Mouse (Mus musculus) ES-E14 (cell line): ENCODE results near the gene Fgf3. TPM values are rescaled to one million over a fixed set of nuclear protein-coding genes. Genes with fewer than 3 reads are reported as not detected.
"Not testable (repeated sequence)": the region's sequence is repeated elsewhere in the genome, so short reads cannot be mapped to it uniquely, and the experiment has no call there.

Experiments used
- DNase-seq: peaks from one replicate; pipeline ENCODE4 v3.0.0-alpha.2; 2013; ENCODE audit warnings: low read depth, low spot score
- H3K27ac ChIP-seq: 2 replicates; pipeline ENCODE4 v1.5.1; 2012; ENCODE audit warnings: low read depth, mild to moderate bottlenecking, low read length, moderate library complexity, mixed read lengths; ENCODE audit not compliant: poor library complexity, insufficient read depth, severe bottlenecking
- H3K36me3 ChIP-seq: 2 replicates; pipeline ENCODE4 v1.6.1; 2012; ENCODE audit warnings: mild to moderate bottlenecking, low read length, moderate library complexity, mixed read lengths; ENCODE audit not compliant: control insufficient read depth, poor library complexity, insufficient read depth, severe bottlenecking
- H3K4me1 ChIP-seq, 2 experiments: fragments of 150-350 bp in 1 of 2; sonication (generic) in 1 of 2; 2 replicates each; pipeline ENCODE4 v1.6.1; 2012; ENCODE audit warnings: low read length in 2 of 2, mild to moderate bottlenecking in 1 of 2, mixed read lengths in 1 of 2; ENCODE audit not compliant: control insufficient read depth in 2 of 2, insufficient read depth in 2 of 2, poor library complexity in 1 of 2
- H3K4me3 ChIP-seq, 2 experiments: fragments of 150-350 bp in 1 of 2; sonication (generic) in 1 of 2; 2 replicates each; pipeline ENCODE4 v1.5.1; 2012; ENCODE audit warnings: low read length in 2 of 2, low read depth in 1 of 2, mild to moderate bottlenecking in 1 of 2, mixed read lengths in 1 of 2; ENCODE audit not compliant: insufficient read depth in 1 of 2, poor library complexity in 1 of 2, severe bottlenecking in 1 of 2
- H3K9ac ChIP-seq: 2 replicates; pipeline ENCODE4 v1.6.1; 2012; ENCODE audit warnings: low read depth, mild to moderate bottlenecking, low read length, mixed read lengths; ENCODE audit not compliant: poor library complexity, insufficient read depth, severe bottlenecking
- H3K9me3 ChIP-seq: fragments of 150-350 bp; sonication (generic); 2 replicates; pipeline ENCODE4 v1.6.1; 2012; ENCODE audit warnings: low read depth, mild to moderate bottlenecking, low read length; ENCODE audit not compliant: control insufficient read depth, insufficient read depth
- CHD2 ChIP-seq: IDR thresholded peaks from 2 replicates; pipeline ENCODE4 v1.6.1; 2014; ENCODE audit warnings: mild to moderate bottlenecking, low read depth, low read length, inconsistent platforms
- HCFC1 ChIP-seq: IDR thresholded peaks from 2 replicates; pipeline ENCODE4 v1.6.1; 2012; ENCODE audit warnings: low read length, inconsistent platforms, borderline replicate concordance; ENCODE audit not compliant: insufficient read depth
- MAFK ChIP-seq: IDR thresholded peaks from 2 replicates; pipeline ENCODE4 v1.6.1; 2014; ENCODE audit warnings: mild to moderate bottlenecking, low read depth, low read length, inconsistent platforms; ENCODE audit not compliant: insufficient read depth
- ZC3H11A ChIP-seq: IDR thresholded peaks from 2 replicates; pipeline ENCODE4 v1.6.1; 2012; ENCODE audit warnings: low read depth, mild to moderate bottlenecking, inconsistent platforms, low read length, borderline replicate concordance
- ZNF384 ChIP-seq: IDR thresholded peaks from 2 replicates; pipeline ENCODE4 v1.6.1; 2012; ENCODE audit warnings: low read depth, low read length, inconsistent platforms
- in situ Hi-C, 2 experiments: fragments of 600-800 bp; cut with MboI; formaldehyde crosslinking; loops; one replicate each; pipeline ENCODE4 v1.15.1; 2025; ENCODE audit warnings: low sequenced_read_pairs in 2 of 2, inconsistent platforms in 1 of 2; ENCODE audit not compliant: unreplicated experiment in 2 of 2
- total RNA-seq: library from RNA; depleted of rRNA; stranded (reverse); fragments of 300-350 nt; gene quantifications from 2 replicates; pipeline ENCODE4 v1.2.3, GENCODE M21; 2012; rRNA removed

Gene Fgf3
- total RNA-seq, 1 experiment = 2.4 TPM

- H3K36me3 ChIP-seq = no peaks in the 10 kb centered on the region
- H3K4me1 ChIP-seq = peaks cover 7 to 8% of the 10 kb centered on the region in 2 experiments
- peak overlapping the region in 1 of 2 experiments; percentile 27; a peak in 1 of 4 replicates for H3K4me3 ChIP-seq
- in situ Hi-C loops = no loop called here
- DNase-seq = peak; percentile 75
- no peak overlapping the region for H3K9ac ChIP-seq
- no peaks in the 10 kb centered on the region for H3K9me3 ChIP-seq
- peak overlapping the region; percentile 7; the same call in 1 of the 2 replicates for H3K27ac ChIP-seq
- 0 out of 2 replicates have a peak, but pooled peaks have one; percentile 26 for TF ChIP-seq ZNF384
- no peak for TF ChIP-seq ZC3H11A
Measured at GRCm38 (mm10) chr7:144888564-144889299, 50.8 kb downstream of the Fgf3 start.

GRCm38 (mm10) chr7:144890661-144891060 is 52.8 kb downstream of the Fgf3 start:
- not testable (repeated sequence) for H3K27ac ChIP-seq, H3K4me1 ChIP-seq, H3K9me3 ChIP-seq, H3K4me3 ChIP-seq, DNase-seq, H3K36me3 ChIP-seq, H3K9ac ChIP-seq
- in situ Hi-C loops = loop anchor here in 1 of 2 experiments (5.0 kb wide), 1 partner anchor 98 kb away; no protein-coding TSS in a partner anchor

- Histone ChIP-seq H3K36me3 (no peaks in the 10 kb centered on the region), H3K4me3 (no peak overlapping the region), H3K27ac (no peak overlapping the region), H3K9ac (no peak overlapping the region), H3K4me1 (peaks cover 9% of the 10 kb centered on the region in 2 experiments), H3K9me3 (no peaks in the 10 kb centered on the region)
- no peak for DNase-seq
- TF ChIP-seq ZNF384 = no peak
- no peak for TF ChIP-seq MAFK
- TF ChIP-seq ZC3H11A = no peak
- no peak for TF ChIP-seq CHD2
- TF ChIP-seq HCFC1 = no peak
- in situ Hi-C loops = loop anchor here in 1 of 2 experiments (5.0 kb wide), 1 partner anchor 100 kb away; no protein-coding TSS in a partner anchor
Measured at GRCm38 (mm10) chr7:144891863-144892262, 54.0 kb downstream of the Fgf3 start.

GRCm38 (mm10) chr7:144892322-144892721 is 54.4 kb downstream of the Fgf3 start:
- Histone ChIP-seq H3K4me3 (no peak overlapping the region), H3K27ac (no peak overlapping the region), H3K9me3 (no peaks in the 10 kb centered on the region), H3K36me3 (no peaks in the 10 kb centered on the region), H3K4me1 (peaks cover 9% of the 10 kb centered on the region in 2 experiments), H3K9ac (no peak overlapping the region)
- DNase-seq = no peak
- TF ChIP-seq ZC3H11A (no peak), MAFK (no peak)
- in situ Hi-C loops = loop anchor here in 1 of 2 experiments (5.0 kb wide), 1 partner anchor 100 kb away; no protein-coding TSS in a partner anchor

Other genes with a start within 250 kb of the Fgf3 start
- 3.9 and 9.1 TPM in 2 replicates for gene Ano1, start 86.1 kb upstream of the Fgf3 start, total RNA-seq
- 147 and 268 TPM in 2 replicates for gene Fgf4, start 9.3 kb downstream of the Fgf3 start, total RNA-seq
- gene Fgf15, start 58.4 kb downstream of the Fgf3 start, total RNA-seq = 10.8 and 43.2 TPM in 2 replicates
- 23.9 TPM in 2 replicates for gene LTO1, start 77.0 kb downstream of the Fgf3 start, total RNA-seq
- 57.6 and 65.9 TPM in 2 replicates for gene Ccnd1, start 101.8 kb downstream of the Fgf3 start, total RNA-seq